Mouse (Mus musculus) liver (tissue): ENCODE results near the gene Zbtb2.
A peak's percentile ranks its signal among the peaks of the same experiment; 100 is the strongest.
"Not testable (repeated sequence)": the region's sequence is repeated elsewhere in the genome, so short reads cannot be mapped to it uniquely, and the experiment has no call there.

Experiments used
- DNase-seq: peaks from one replicate; pipeline ENCODE4 v3.0.0-alpha.2; 2020; ENCODE audit warnings: mixed read lengths

Zbtb2 gene

GRCm38 (mm10) chr10:4387701-4388383 lies at the start of gene Zbtb2:
Zbtb2 (minus strand) TSS chr10:4388108.
- peak; percentile 80 for DNase-seq

GRCm38 (mm10) chr10:4435416-4435815 lies 47.5 kb upstream of the Zbtb2 start:
- no peak for DNase-seq

DNA sequence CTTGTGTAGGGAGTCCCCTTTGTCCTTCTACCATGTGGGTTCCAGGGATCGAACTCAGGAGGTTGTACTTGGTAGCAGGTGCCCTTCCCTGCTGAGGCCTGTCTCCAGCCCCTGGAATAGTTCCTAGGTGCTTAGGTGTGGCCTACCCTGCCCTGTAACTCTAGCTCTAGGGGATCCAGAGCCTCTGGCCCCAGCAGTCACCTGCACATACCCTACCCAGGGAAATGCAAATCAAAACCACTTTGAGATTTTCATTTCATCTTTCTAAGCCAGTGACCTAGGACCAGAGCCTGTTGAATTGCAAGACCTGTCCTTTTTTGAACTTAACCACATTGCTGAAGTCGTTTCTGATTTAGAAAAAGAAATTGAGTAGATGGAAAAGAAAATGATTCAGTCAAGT lies 46.0 kb upstream of the Zbtb2 start:
- not testable (repeated sequence) for DNase-seq

- peak; percentile 46 for DNase-seq
These were observed 45.3 kb upstream of the Zbtb2 start for GRCm38 (mm10) chr10:4432996-4433755.

- peak; percentile 98 for DNase-seq
These were observed 44.4 kb upstream of the Zbtb2 start, which contains the start of the genes Rmnd1 and Armt1 for GRCm38 (mm10) chr10:4432123-4432931. Rmnd1 (minus strand) TSS chr10:4432388. Armt1 (plus strand) TSS chr10:4432467.

DNA sequence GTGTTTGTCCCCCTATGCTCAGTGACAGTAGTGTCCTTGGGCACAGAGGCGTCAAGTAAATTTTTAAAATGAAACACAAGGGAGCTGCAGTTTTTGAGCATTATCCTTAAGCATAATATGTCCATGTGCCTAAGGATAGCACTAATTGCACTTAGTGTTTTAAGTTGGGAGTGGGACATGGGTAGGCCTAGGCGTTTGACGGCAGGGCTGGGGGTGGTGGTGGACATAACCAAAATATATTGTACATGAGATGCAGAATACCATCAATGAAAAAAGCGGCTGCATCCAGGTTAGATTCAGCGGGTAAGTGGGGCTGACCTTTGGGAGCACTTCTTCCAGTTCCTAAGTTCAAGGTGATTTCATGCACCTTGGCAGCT lies 43.8 kb upstream of the Zbtb2 start:
- no peak for DNase-seq

DNA sequence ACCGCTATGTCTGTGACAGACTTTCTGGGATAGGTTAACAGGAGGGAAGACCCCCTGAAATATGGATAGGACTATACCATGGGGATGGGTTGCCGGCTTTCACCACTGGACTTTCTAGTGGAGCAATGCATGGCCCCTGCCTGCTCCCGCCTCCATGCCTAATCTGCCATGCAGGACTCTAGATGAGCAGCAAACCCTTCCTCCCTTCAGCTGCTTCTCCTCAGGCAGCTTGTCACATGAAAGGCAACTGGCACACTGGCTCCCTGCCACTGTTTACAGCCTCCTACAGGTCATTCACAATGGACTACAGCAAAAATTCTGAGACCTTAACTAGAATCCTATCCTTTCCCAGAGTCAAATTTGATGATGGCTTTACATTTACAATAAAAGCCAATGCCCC lies 42.9 kb upstream of the Zbtb2 start:
- no peak for DNase-seq

DNA sequence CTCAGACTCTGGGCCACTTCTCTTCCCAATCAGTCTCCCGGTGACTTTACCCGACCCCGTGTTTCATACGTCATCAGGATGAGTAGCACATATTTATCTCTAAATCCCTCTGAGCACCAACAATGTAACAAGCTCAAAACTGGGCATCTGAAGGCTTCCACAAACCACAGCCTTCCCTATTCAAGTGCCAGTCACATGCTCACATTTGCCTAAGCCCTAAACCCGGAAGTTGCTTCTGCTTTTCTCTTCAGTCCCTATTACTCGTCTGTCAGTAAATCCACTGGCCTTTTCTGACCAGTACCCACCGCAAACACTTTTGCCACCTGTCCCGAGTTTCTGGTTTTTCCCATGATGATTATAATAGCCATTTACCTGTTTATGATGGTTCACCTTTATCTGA lies 42.5 kb upstream of the Zbtb2 start:
- DNase-seq, result no peak

GRCm38 (mm10) chr10:4425245-4425644 lies 37.3 kb upstream of the Zbtb2 start:
- DNase-seq, result no peak

- no peak for DNase-seq
These were observed 19.3 kb upstream of the Zbtb2 start for GRCm38 (mm10) chr10:4407191-4407590.

DNA sequence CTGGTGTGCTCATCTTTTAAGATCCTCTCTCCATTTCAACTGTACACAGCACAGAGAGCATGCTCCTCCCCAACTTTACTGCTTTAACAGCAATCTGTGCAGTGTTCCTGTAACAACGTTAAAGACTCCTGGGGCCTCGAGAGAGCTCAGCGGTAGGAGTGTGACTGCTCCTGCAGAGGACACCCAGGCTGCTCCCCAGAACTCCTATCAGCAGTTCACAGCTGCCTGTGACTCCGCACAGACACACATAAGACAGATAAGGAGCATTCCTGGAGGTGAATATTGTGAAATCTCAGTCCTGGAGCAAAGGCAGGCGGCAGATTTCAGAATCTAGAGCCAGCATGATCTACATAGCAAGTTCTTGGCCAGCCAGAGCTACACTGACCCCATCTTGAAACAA lies 17.6 kb upstream of the Zbtb2 start:
- peak; percentile 48 for DNase-seq

- DNase-seq, result peak; percentile 32
These were observed 17.1 kb upstream of the Zbtb2 start for GRCm38 (mm10) chr10:4404895-4405491.

- no peak for DNase-seq
These were observed 10.2 kb upstream of the Zbtb2 start for GRCm38 (mm10) chr10:4398058-4398457.

DNA sequence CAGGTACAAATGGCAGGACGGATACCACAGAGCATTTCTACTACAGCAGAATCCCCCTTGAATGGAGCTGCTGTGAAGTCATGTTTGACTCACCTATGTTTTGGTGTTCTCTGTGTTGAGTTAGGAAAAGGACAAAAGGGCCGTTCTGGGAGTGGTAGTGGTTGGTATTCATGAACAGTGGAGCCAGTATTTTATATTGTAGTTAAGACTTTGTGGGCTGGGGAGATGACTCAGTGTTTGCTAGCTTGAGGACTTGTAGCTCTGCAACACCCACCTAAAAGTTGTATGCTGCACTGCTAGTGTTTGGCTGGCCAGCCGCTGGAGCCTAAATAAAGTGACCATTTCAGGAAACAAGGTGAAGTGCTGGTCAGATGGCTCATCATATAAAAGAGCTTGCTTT lies 7.4 kb upstream of the Zbtb2 start:
- no peak for DNase-seq

DNA sequence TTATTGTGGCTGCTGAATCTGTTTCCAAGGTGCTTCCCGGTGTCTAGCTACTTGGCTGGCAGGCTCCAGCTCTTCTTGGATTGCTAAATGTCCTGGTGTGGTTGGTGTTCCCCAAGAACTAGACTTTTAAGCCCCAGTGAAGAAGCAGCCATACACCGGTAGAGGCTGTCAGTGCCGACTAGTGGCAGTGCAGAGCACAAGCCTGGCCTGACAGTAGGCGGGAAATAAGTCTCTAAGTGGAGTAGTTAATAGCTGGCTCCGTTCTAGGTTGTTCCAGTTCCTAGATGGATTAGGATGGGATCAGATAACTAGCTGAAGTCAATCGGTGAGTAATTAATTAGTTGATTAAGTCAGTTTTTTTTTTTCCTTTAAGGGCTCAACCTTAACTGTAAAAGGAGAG lies 3.9 kb upstream of the Zbtb2 start:
- DNase-seq, result no peak

DNA sequence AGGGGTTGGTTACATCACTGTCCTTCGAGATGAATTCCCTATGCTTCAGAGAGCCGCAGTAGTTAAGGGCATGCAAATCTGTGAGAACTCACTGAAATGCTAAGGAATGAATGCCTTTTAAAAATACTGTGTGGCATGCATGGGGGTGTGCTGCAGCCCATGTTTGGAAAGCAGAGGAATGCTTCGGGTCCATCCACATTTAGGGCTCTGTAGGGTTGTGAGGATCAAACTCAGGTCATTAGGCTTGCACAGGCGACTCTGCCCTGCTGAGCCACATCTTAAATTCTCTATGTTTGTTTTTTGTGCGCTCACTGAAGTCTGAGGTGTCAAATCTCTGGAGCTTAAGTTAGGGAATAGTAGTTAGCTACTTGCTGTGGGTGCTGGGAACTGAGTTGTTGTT lies 3.2 kb upstream of the Zbtb2 start:
- DNase-seq, result no peak

GRCm38 (mm10) chr10:4390550-4390949 lies 2.6 kb upstream of the Zbtb2 start:
- DNase-seq, result no peak

DNA sequence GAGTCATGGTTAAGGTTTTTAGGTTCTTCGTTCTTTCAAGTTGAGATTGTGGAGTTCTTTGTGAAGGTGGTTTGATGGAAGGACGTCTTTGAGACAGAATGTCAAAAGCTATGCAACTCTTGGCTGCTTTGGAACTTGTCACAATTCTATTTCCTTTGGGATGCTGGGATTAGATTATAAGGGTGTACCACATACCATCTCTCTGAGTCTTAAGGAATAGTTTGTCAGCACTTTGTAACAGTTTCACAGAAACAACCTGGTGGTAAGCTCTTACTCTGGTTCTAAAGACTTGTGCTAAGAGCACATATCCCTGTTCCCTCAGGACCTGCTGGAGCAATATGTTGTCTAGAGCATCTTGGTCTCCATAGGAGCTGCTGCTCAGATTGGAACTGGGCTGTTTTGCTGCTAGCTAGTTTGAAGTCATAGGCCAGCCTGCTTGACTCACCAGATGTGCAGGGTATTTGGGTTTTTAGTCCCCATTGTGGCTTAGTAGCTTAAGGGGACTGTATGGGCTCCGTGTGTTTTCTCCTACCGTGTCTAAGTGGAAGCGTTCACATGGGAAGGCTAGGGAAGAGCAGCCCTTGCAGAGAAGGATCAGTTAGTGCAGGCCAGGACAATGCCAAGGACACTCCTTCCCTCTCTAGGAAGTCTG lies 1.7 kb upstream of the Zbtb2 start:
- no peak for DNase-seq

DNA sequence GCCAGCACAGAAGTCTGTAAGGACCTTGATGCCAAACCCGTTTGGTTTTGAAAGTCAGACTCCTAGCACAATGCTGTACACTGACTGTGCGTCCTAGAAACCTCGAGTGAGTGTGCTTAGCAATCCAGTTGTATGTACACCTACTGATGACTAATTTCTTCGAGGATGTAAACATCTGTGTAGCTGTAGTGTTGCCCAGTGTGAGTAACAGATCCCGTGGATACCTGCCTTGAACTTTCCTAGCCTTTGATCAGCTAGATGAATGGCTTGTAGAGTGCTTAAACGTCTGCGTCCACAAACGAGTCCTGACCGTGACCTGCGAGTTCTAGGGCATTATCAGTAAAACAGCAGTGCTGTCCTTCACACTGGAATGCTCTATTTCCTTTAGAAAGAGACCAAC lies 1.1 kb upstream of the Zbtb2 start:
- no peak for DNase-seq

- DNase-seq, result no peak
These were observed 457 bp upstream of the Zbtb2 start for GRCm38 (mm10) chr10:4388384-4388745.

DNA sequence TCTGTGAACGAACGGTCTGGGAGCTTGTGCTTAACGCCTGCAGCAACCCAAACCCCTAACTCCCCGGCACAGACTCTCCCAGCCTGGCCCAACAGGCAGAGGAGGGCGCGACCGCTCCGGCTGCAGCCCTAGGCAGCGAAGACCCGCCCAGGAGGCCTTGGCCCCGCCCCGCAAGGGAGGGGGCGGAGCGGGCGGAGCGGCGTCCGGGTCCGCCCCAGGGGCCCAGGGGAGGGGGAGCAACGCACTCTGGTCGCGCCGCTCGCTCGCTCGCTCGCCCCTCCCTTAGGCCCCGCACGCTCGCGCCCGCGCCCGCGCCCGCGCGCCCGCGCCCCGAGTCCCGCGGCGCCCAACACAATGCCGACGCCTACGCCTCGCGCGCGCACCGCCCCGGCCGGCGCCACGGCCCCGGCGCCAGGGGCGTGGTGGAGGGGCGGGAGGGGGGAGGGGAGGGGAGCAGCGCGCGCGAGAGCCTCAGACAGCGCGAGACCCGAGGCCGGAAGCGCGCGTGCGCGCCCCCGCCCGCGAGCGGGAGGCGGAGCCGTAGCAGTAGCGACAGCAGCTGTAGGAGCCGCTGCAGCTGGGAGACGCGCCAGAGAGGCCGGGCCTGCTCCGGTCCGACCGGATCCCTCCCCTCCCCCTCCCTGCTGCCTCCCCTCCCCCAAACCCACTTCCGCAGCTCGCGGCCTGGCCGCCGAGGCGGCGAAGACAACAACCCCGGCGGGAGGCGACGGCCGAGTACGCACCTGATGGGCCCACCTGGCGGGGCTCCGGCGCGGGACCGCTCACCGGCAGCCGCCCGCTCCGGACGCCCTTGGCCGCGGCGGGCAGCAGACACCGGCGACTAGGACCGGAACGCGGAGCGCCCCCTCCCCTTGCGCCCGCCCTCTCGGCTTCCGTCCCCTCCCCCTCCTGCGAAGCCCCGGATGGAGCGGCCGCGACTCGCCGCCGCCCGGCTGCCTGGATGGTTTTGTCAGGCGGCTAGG lies 1.0 kb downstream of the Zbtb2 start:
- peak; percentile 97 for DNase-seq
